In the genomic region with DNA sequence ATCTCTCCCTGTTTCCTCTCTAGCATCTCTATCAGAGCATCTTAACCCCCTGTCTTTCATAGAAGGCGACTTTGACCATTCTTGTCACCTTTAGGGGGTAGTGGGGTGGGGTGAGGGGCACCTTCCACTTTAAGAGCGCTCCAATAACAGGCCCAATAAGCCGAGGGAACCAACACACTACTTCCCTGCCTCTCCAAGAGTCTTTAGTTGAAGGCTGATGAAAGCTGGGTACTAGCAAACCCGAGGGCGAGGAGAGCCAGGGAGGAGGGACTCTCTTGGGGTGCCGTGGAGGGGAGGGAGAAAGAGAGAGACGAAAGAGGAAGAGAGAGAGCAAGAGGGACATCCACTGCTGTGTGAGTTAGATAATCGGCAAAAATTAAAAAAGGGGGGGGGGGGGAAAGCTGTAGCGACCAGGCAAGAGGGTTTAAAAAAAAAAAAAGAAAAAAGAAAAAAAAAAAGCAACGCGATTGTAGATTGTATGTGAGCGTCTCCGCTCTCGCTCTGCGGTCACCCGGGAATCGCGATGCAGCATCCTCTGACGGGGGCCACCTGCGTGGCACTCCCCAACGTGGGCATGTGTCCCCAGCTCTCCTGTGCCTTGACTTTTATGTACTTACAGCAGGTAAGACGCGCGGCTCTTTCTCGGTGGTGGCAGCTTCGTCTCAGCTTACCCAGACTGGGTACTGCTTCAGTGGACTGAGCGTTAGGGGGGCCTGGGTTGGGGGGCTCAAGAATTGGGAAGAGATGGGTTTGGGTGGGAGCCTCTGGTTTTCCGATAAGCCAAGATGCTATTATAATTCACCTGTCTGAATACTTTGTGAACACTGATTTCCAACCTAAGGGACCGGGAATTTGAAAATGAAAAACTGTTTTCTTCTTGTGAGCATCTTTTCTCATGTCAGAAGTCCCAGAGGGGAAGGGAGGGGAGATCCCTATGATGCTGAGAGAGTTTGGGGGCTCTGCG, we compare ENCODE assay signal across 8 mouse cellular contexts.
DNase-seq lines count a peak whose midpoint lies in the region; ATAC-seq and TF ChIP-seq lines count a peak whose summit lies in the region.

No protein-coding gene starts in this region.

- no peak overlapping the region for H3K9ac ChIP-seq in liver, embryonic 11.5 days (ENCODE audit: low read depth, low read length)
- no peak overlapping the region for H3K9ac ChIP-seq in liver, postnatal 0 days (replicated peaks)
- peak overlapping the region; percentile 46; the same call in 1 of the 2 replicates for H3K9ac ChIP-seq in hindbrain, embryonic 11.5 days (ENCODE audit: low read depth, low read length)

- no peak overlapping the region for H3ac ChIP-seq in myocyte (ENCODE audit: control insufficient read depth, insufficient read length)

- no peak for TF ChIP-seq EP300 in liver, postnatal 0 days (IDR thresholded peaks at IDR 0.05; ENCODE audit: low read depth)

- no peak for TF ChIP-seq CTCF in liver, postnatal 0 days (IDR thresholded peaks at IDR 0.05; ENCODE audit: low read depth)

- H3K79me2 ChIP-seq in myocyte (ENCODE audit: control insufficient read depth, insufficient read depth) = no peaks in the 10 kb centered on the region

- TF ChIP-seq POLR2A in myocyte (IDR thresholded peaks at IDR 0.05; ENCODE audit: insufficient read length, low read depth) = no peak

- peaks cover 33% of the 10 kb centered on the region for H3K27me3 ChIP-seq in liver, embryonic 11.5 days (replicated peaks; ENCODE audit: control insufficient read depth, insufficient read depth, low read length)
- H3K27me3 ChIP-seq in liver, postnatal 0 days (ENCODE audit: insufficient read depth, low read length) = peaks cover 13% of the 10 kb centered on the region; the same call in 1 of the 2 replicates
- peaks cover 82% of the 10 kb centered on the region for H3K27me3 ChIP-seq in embryonic facial prominence, embryonic 10.5 days (replicated peaks; ENCODE audit: low read depth, poor library complexity, severe bottlenecking)
- H3K27me3 ChIP-seq in hindbrain, embryonic 11.5 days (ENCODE audit: control insufficient read depth, insufficient read depth, low read length) = peaks cover 5% of the 10 kb centered on the region; the same call in 1 of the 2 replicates
- no peaks in the 10 kb centered on the region for H3K27me3 ChIP-seq in myocyte (ENCODE audit: control insufficient read depth, insufficient read depth, insufficient read length)

- no peaks in the 10 kb centered on the region for H3K9me3 ChIP-seq in liver, embryonic 11.5 days (ENCODE audit: control insufficient read depth, low read length)
- H3K9me3 ChIP-seq in liver, postnatal 0 days (ENCODE audit: low read length) = no peaks in the 10 kb centered on the region
- H3K9me3 ChIP-seq in embryonic facial prominence, embryonic 10.5 days = no peaks in the 10 kb centered on the region
- H3K9me3 ChIP-seq in hindbrain, embryonic 11.5 days (ENCODE audit: control insufficient read depth, low read length) = no peaks in the 10 kb centered on the region

- 3% methylated on average over 29 of the region's 30 CpGs for WGBS in liver, embryonic 11.5 days
- WGBS in liver, postnatal 0 days (ENCODE audit: insufficient replicate concordance) = 5% methylated on average over 30 of the region's 30 CpGs
- 1% methylated on average over 29 of the region's 30 CpGs for WGBS in embryonic facial prominence, embryonic 10.5 days
- 2% methylated on average over 29 of the region's 30 CpGs for WGBS in hindbrain, embryonic 11.5 days

- DNase-seq in liver, embryonic 11.5 days (ENCODE audit: low spot score) = no peak
- no peak for DNase-seq in liver, postnatal 0 days
- peak; percentile 29 for DNase-seq in embryonic facial prominence, embryonic 10.5 days (ENCODE audit: low spot score)
- DNase-seq in hindbrain, embryonic 11.5 days (ENCODE audit: low spot score) = peak; percentile 57
- DNase-seq in thymus, postnatal 25 days = no peak
- DNase-seq in adrenal gland, postnatal 25 days = no peak
- no peak for DNase-seq in thymus, postnatal 4 days

- H3K4me2 ChIP-seq in liver, embryonic 11.5 days = peak overlapping the region; percentile 26; the same call in 1 of the 2 replicates
- H3K4me2 ChIP-seq in liver, postnatal 0 days (ENCODE audit: low read depth, low read length) = no peak overlapping the region
- peak overlapping the region; percentile 59 for H3K4me2 ChIP-seq in hindbrain, embryonic 11.5 days (replicated peaks; ENCODE audit: low read depth, low read length)
- peak overlapping the region; percentile 77 for H3K4me2 ChIP-seq in myocyte (ENCODE audit: low read depth)

- no peaks in the 10 kb centered on the region for H3K36me3 ChIP-seq in liver, embryonic 11.5 days (ENCODE audit: control insufficient read depth, insufficient read depth, low read length)
- H3K36me3 ChIP-seq in liver, postnatal 0 days (replicated peaks; ENCODE audit: insufficient read depth, low read length) = no peaks in the 10 kb centered on the region
- H3K36me3 ChIP-seq in embryonic facial prominence, embryonic 10.5 days (replicated peaks) = no peaks in the 10 kb centered on the region
- H3K36me3 ChIP-seq in hindbrain, embryonic 11.5 days (ENCODE audit: control insufficient read depth, insufficient read depth, low read length) = no peaks in the 10 kb centered on the region
- H3K36me3 ChIP-seq in myocyte (ENCODE audit: control insufficient read depth, insufficient read depth) = no peaks in the 10 kb centered on the region

- no peaks in the 10 kb centered on the region for H3K4me1 ChIP-seq in liver, embryonic 11.5 days (replicated peaks; ENCODE audit: control insufficient read depth, insufficient read depth, low read length)
- no peaks in the 10 kb centered on the region for H3K4me1 ChIP-seq in liver, postnatal 0 days (ENCODE audit: insufficient read depth)
- peaks cover 20% of the 10 kb centered on the region for H3K4me1 ChIP-seq in embryonic facial prominence, embryonic 10.5 days
- H3K4me1 ChIP-seq in hindbrain, embryonic 11.5 days (replicated peaks; ENCODE audit: control insufficient read depth, insufficient read depth, low read length) = no peaks in the 10 kb centered on the region; the same call in 1 of the 2 replicates

- H3K4me3 ChIP-seq in liver, embryonic 11.5 days (ENCODE audit: low read depth, low read length) = no peak overlapping the region
- no peak overlapping the region for H3K4me3 ChIP-seq in liver, postnatal 0 days (ENCODE audit: low read depth, low read length)
- H3K4me3 ChIP-seq in embryonic facial prominence, embryonic 10.5 days = peak overlapping the region; percentile 53
- peak overlapping the region; percentile 37 for H3K4me3 ChIP-seq in hindbrain, embryonic 11.5 days (ENCODE audit: low read depth, low read length)
- H3K4me3 ChIP-seq in myocyte = peak overlapping the region; percentile 37

- no peak for ATAC-seq in liver, embryonic 11.5 days (replicated peaks; ENCODE audit: low FRiP score)
- ATAC-seq in liver, postnatal 0 days = no peak
- peak; percentile 45; the same call in 1 of the 2 replicates for ATAC-seq in hindbrain, embryonic 11.5 days (ENCODE audit: low FRiP score)

- no peak overlapping the region for H3K27ac ChIP-seq in liver, embryonic 11.5 days (ENCODE audit: low read depth, low read length)
- H3K27ac ChIP-seq in liver, postnatal 0 days (ENCODE audit: low read depth) = no peak overlapping the region
- no peak overlapping the region for H3K27ac ChIP-seq in embryonic facial prominence, embryonic 10.5 days (replicated peaks)
- H3K27ac ChIP-seq in hindbrain, embryonic 11.5 days (ENCODE audit: low read depth, low read length) = no peak overlapping the region; the same call in 1 of the 2 replicates

TF ChIP-seq in myocyte, 11 proteins besides CTCF, POLR2A, EP300 and RAD21:
- no peak for TF ChIP-seq SRF (IDR thresholded peaks at IDR 0.05; ENCODE audit: control insufficient read depth, insufficient read length, low read depth)
- no peak for TF ChIP-seq TCF12 (IDR thresholded peaks at IDR 0.05; ENCODE audit: insufficient read depth, poor library complexity, severe bottlenecking)
- no peak for TF ChIP-seq MYOG (IDR thresholded peaks at IDR 0.05; ENCODE audit: control insufficient read depth in 1 of 3, insufficient read depth in 1 of 3, insufficient read length in 2 of 3, low read depth in 2 of 3)
- no peak for TF ChIP-seq CEBPB (IDR thresholded peaks at IDR 0.05; ENCODE audit: insufficient read depth, poor library complexity, severe bottlenecking)
- TF ChIP-seq USF1 (IDR thresholded peaks at IDR 0.05; ENCODE audit: low read depth) = no peak
- TF ChIP-seq REST (IDR thresholded peaks at IDR 0.05; ENCODE audit: insufficient read depth, insufficient read length) = no peak
- no peak for TF ChIP-seq E2F4 (IDR thresholded peaks at IDR 0.05; ENCODE audit: insufficient read depth)
- no peak for TF ChIP-seq POLR2AphosphoS2 (IDR thresholded peaks at IDR 0.05; ENCODE audit: insufficient read length, low read depth)
- no peak for TF ChIP-seq MAX (IDR thresholded peaks at IDR 0.05; ENCODE audit: low read depth)
- no peak for TF ChIP-seq MYOD1 (IDR thresholded peaks at IDR 0.05; ENCODE audit: control insufficient read depth in 1 of 3, insufficient read length in 2 of 3, low read depth in 2 of 3)
- no peak for TF ChIP-seq TCF3 (IDR thresholded peaks at IDR 0.05; ENCODE audit: insufficient read length, low read depth)

Comparison
In these comparisons a context has a peak if more than half of its experiments do, and no peak if none do; other contexts are left out.
1. DNase-seq: peak in embryonic facial prominence, embryonic 10.5 days (single experiment) and hindbrain, embryonic 11.5 days (single experiment); none in liver, embryonic 11.5 days (single experiment), liver, postnatal 0 days (single experiment), thymus, postnatal 25 days (single experiment), adrenal gland, postnatal 25 days (single experiment) and thymus, postnatal 4 days (single experiment).
2. H3K4me3 ChIP-seq: peak in embryonic facial prominence, embryonic 10.5 days (single experiment), hindbrain, embryonic 11.5 days (single experiment) and myocyte (single experiment); none in liver, embryonic 11.5 days (single experiment) and liver, postnatal 0 days (single experiment).